Mouse (Mus musculus) spleen, postnatal 14 days (tissue): ENCODE measurements around the gene Mrps24.

Experiments
- DNase-seq, 2 experiments: peaks; one replicate each; pipeline ENCODE4 v3.0.0; 2021 to 2022; ENCODE audit warnings: low spot score in 2 of 2

The Mrps24 gene

GRCm38 (mm10) chr11:5705972-5706371 is 9.5 kb downstream of the Mrps24 start:
- DNase-seq: no peak

GRCm38 (mm10) chr11:5703341-5703740 is 12.1 kb downstream of the Mrps24 start:
- no peak for DNase-seq

GRCm38 (mm10) chr11:5702957-5703332 is 12.5 kb downstream of the Mrps24 start:
- DNase-seq: no peak

- no peak for DNase-seq
Measured at GRCm38 (mm10) chr11:5702271-5702956, 13.1 kb downstream of the Mrps24 start.

- DNase-seq: no peak
Measured at GRCm38 (mm10) chr11:5701821-5702220, 13.7 kb downstream of the Mrps24 start.

- DNase-seq: no peak
Measured at GRCm38 (mm10) chr11:5701300-5701699, 14.2 kb downstream of the Mrps24 start.

GRCm38 (mm10) chr11:5700808-5701207 is 14.7 kb downstream of the Mrps24 start:
- DNase-seq: no peak

GRCm38 (mm10) chr11:5691775-5692174 is 23.7 kb downstream of the Mrps24 start:
- DNase-seq: no peak

GRCm38 (mm10) chr11:5684283-5684682 is 31.2 kb downstream of the Mrps24 start:
- no peak for DNase-seq

- DNase-seq: no peak
Measured at GRCm38 (mm10) chr11:5682541-5682940, 32.9 kb downstream of the Mrps24 start.
